Mouse (Mus musculus) heart, adult 2 months (tissue): ENCODE results near the gene Zdhhc3.

Source experiments
- EP300 ChIP-seq: fragments of 200-500 bp; IDR thresholded peaks from 2 replicates; pipeline ENCODE4 v1.6.1; 2011; ENCODE audit warnings: low read depth, low read length, control low read depth; ENCODE audit not compliant: insufficient read depth
- POLR2A ChIP-seq: fragments of 200-500 bp; IDR thresholded peaks from 2 replicates; pipeline ENCODE4 v1.6.1; 2011; ENCODE audit warnings: mild to moderate bottlenecking, low read depth, low read length, control low read depth; ENCODE audit not compliant: insufficient read depth

DNA sequence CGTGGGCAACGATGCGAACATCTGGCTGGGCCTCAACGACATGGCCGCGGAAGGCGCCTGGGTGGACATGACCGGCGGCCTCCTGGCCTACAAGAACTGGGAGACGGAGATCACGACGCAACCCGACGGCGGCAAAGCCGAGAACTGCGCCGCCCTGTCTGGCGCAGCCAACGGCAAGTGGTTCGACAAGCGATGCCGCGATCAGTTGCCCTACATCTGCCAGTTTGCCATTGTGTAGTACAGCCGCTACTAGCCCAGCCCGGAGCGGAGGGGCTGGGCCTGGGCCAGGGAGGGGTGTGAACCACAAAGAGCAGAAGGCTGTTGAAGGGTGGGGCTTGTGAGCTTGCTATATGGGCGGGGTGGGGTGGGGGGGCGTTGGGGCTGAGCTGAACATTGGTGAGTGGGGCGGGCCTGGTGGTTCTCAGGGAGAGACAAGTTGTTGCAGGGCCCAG lies 43.9 kb upstream of the Zdhhc3 start:
- TF ChIP-seq POLR2A (no peak), EP300 (no peak)
